Comparison of ENCODE assay signal across 30 mouse cellular contexts in the genomic region with DNA sequence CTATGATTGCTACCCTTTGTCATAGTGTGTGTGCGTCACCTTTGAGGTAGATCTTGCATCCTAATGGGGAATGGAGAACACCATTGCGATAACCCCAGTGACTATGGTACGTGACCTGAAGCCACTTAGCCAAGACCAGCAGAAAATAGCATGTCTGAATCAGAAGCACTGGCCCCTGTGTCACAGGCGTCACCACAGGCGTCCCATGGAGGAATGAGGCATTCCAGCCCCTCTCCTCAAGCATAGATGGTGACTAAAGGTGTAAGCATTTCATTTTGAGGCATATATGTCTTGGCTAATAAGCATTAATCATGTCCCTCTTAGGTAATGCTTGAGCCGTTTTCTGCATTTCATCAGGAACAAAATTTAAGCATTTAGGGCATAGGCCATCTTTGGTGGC.
"Had no signal": no experiment of that assay in that cellular context is flagged by ENCODE, and none has a peak within 500 bp of the region (broad histone marks: within the 10 kb centered on the region; RNA-seq: fewer than 3 reads in every experiment).

No protein-coding gene starts in this region.

- H3K27ac ChIP-seq: limb, embryonic 10.5 days; limb, embryonic 12.5 days; limb, embryonic 13.5 days; limb, embryonic 15.5 days; liver, embryonic 12.5 days; liver, embryonic 13.5 days; liver, embryonic 14.5 days; liver, embryonic 15.5 days; lung, embryonic 15.5 days; macrophage; midbrain, embryonic 10.5 days; midbrain, embryonic 12.5 days; midbrain, embryonic 13.5 days; midbrain, embryonic 15.5 days had no signal

- H3K4me2 ChIP-seq: limb, embryonic 12.5 days; limb, embryonic 13.5 days; limb, embryonic 15.5 days; liver, embryonic 12.5 days; liver, embryonic 13.5 days; liver, embryonic 15.5 days; lung, embryonic 14.5 days; lung, embryonic 15.5 days; midbrain, embryonic 11.5 days; midbrain, embryonic 12.5 days; midbrain, embryonic 13.5 days; midbrain, embryonic 15.5 days had no signal

- ATAC-seq: liver, embryonic 12.5 days; liver, postnatal 0 days; lung, postnatal 0 days; midbrain, embryonic 13.5 days; midbrain, embryonic 15.5 days; midbrain, embryonic 16.5 days had no signal

- DNase-seq: left cerebral cortex, postnatal 4 days; liver; liver, embryonic 13.5 days; liver, postnatal 0 days; lung, adult 18-20 months; lung, adult 2 months; lung, embryonic 14.5 days; lung, postnatal 10 days; lung, postnatal 14 days; lung, postnatal 36 days; lung, postnatal 4 days; midbrain, embryonic 14.5 days had no signal

- H3K9ac ChIP-seq: limb, embryonic 12.5 days; limb, embryonic 13.5 days; limb, embryonic 15.5 days; liver, embryonic 12.5 days; liver, embryonic 13.5 days; liver, embryonic 14.5 days; liver, embryonic 15.5 days; liver, postnatal 0 days; lung, embryonic 14.5 days; lung, embryonic 15.5 days; midbrain, embryonic 12.5 days; midbrain, embryonic 13.5 days; midbrain, embryonic 15.5 days had no signal

- H3K27me3 ChIP-seq: limb, embryonic 12.5 days; limb, embryonic 13.5 days; limb, embryonic 15.5 days; liver, embryonic 12.5 days; liver, embryonic 13.5 days; liver, embryonic 15.5 days; lung, embryonic 15.5 days; midbrain, embryonic 12.5 days; midbrain, embryonic 13.5 days; midbrain, embryonic 15.5 days had no signal

- H3K9me3 ChIP-seq: limb, embryonic 10.5 days; limb, embryonic 12.5 days; limb, embryonic 13.5 days; limb, embryonic 15.5 days; liver, embryonic 12.5 days; liver, embryonic 13.5 days; liver, embryonic 15.5 days; lung, embryonic 15.5 days; megakaryocyte, embryonic 14.5 days; midbrain, embryonic 10.5 days; midbrain, embryonic 12.5 days; midbrain, embryonic 13.5 days; midbrain, embryonic 15.5 days had no signal

- H3K4me1 ChIP-seq: limb, embryonic 10.5 days; liver, embryonic 15.5 days; midbrain, embryonic 12.5 days; midbrain, embryonic 13.5 days; midbrain, embryonic 15.5 days had no signal

- H3K4me3 ChIP-seq: limb, embryonic 10.5 days; limb, embryonic 12.5 days; limb, embryonic 13.5 days; limb, embryonic 15.5 days; liver, embryonic 12.5 days; liver, embryonic 13.5 days; liver, embryonic 15.5 days; lung, embryonic 15.5 days; megakaryocyte, embryonic 14.5 days; midbrain, embryonic 10.5 days; midbrain, embryonic 12.5 days; midbrain, embryonic 13.5 days; midbrain, embryonic 15.5 days; myocyte had no signal

- H3K36me3 ChIP-seq: limb, embryonic 10.5 days; limb, embryonic 12.5 days; limb, embryonic 13.5 days; limb, embryonic 15.5 days; liver, embryonic 12.5 days; liver, embryonic 13.5 days; liver, embryonic 15.5 days; lung, embryonic 15.5 days; midbrain, embryonic 10.5 days; midbrain, embryonic 12.5 days; midbrain, embryonic 13.5 days; midbrain, embryonic 15.5 days had no signal
